Mouse (Mus musculus): ENCODE measurements around the gene Gpr89.

DNA sequence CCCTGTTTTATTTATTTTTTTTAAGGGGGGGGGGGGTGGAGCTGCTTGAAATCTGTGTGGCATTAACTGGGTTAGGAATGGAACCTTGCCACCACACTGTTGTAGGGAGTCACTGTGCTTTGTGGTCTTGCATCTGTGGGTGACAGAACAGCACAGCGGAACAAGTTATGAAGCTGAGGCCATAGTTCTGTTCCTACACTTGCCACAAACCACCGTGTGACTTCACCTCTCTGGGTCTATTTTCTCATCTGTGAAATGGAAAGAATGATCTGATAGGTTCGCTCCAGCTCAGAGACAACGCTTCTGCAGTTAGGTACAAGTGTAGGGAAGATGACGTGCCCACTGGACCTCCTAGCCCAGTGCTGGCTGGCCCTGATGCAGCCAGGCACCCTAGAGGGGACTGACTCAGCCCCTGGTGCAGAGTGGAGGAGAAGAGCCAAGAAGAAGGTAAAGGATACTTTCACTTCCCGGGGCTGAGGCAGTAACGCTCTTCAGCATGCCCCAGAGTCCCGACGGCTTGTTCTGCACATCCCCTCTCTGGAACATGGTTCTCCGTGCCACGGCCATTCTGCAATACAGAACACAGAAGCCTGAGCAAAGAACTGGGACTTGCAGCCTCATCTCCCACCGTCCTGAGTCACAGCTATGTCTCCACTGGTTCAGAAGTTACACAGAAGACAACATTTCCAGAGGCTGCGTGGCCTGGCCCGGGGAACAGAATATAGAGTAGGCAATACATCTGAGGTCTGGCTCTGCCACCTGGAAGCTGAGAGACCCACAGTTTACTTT lies 22.9 kb downstream of the Gpr89 start:
- TF ChIP-seq CTCF (conservative IDR thresholded peaks at IDR 0.05; ENCODE audit: low read length) (no peak), NANOG (IDR thresholded peaks at IDR 0.05; ENCODE audit: borderline replicate concordance, low read length) (no peak)
